Mouse (Mus musculus): ENCODE data around the gene Rbm10. TPM values are rescaled to one million over a fixed set of nuclear protein-coding genes. Genes with fewer than 3 reads are reported as not detected.

Gene Rbm10
- polyA plus RNA-seq, 1 experiment from 2014 or later = 48.1 TPM

- Histone ChIP-seq H3K9ac (ENCODE audit: low read depth, low read length) (peak overlapping the region; percentile 87), H3K4me2 (ENCODE audit: low read length) (peak overlapping the region; percentile 65), H3K9me3 (ENCODE audit: control insufficient read depth, low read length) (no peaks in the 10 kb centered on the region), H3K27me3 (replicated peaks; ENCODE audit: control insufficient read depth, insufficient read depth, low read length) (no peaks in the 10 kb centered on the region), H3K4me1 (ENCODE audit: control insufficient read depth, insufficient read depth, low read depth, low read length) (peaks cover 9% of the 10 kb centered on the region), H3K4me3 (ENCODE audit: low read length) (peak overlapping the region; percentile 70), H3K27ac (ENCODE audit: low read depth, low read length) (peak overlapping the region; percentile 96), H3K36me3 (ENCODE audit: control insufficient read depth, insufficient read depth, low read length) (peaks cover 2% of the 10 kb centered on the region; the same call in 1 of the 2 replicates)
- ATAC-seq = peak; percentile 91
- WGBS = 21% methylated on average over 23 of the region's 33 CpGs
Measured at GRCm38 (mm10) chrX:20688068-20688547, 70.8 kb downstream of the Rbm10 start.

GRCm38 (mm10) chrX:20688615-20689014 is 71.3 kb downstream of the Rbm10 start:
- no peaks in the 10 kb centered on the region for H3K9me3 ChIP-seq (ENCODE audit: control insufficient read depth, low read length)
- H3K27me3 ChIP-seq (replicated peaks; ENCODE audit: control insufficient read depth, insufficient read depth, low read length) = no peaks in the 10 kb centered on the region
- WGBS = 23% methylated on average over 20 of the region's 35 CpGs
- H3K27ac ChIP-seq (ENCODE audit: low read depth, low read length) = peak overlapping the region; percentile 96
- peak overlapping the region; percentile 65 for H3K4me2 ChIP-seq (ENCODE audit: low read length)
- H3K36me3 ChIP-seq (ENCODE audit: control insufficient read depth, insufficient read depth, low read length) = 0 out of 2 replicates have a peak, but pooled peaks cover 3% of the 10 kb centered on the region
- peak overlapping the region; percentile 87 for H3K9ac ChIP-seq (ENCODE audit: low read depth, low read length)
- H3K4me1 ChIP-seq (ENCODE audit: control insufficient read depth, insufficient read depth, low read depth, low read length) = peaks cover 9% of the 10 kb centered on the region
- peak overlapping the region; percentile 70 for H3K4me3 ChIP-seq (ENCODE audit: low read length)
- ATAC-seq = peak; percentile 41

GRCm38 (mm10) chrX:20691566-20691965 is 74.3 kb downstream of the Rbm10 start:
- Histone ChIP-seq H3K4me1 (ENCODE audit: control insufficient read depth, insufficient read depth, low read depth, low read length) (peaks cover 9% of the 10 kb centered on the region), H3K4me2 (ENCODE audit: low read length) (no peak overlapping the region), H3K9ac (ENCODE audit: low read depth, low read length) (no peak overlapping the region), H3K36me3 (ENCODE audit: control insufficient read depth, insufficient read depth, low read length) (peaks cover 11% of the 10 kb centered on the region), H3K27ac (ENCODE audit: low read depth, low read length) (no peak overlapping the region), H3K4me3 (ENCODE audit: low read length) (no peak overlapping the region), H3K9me3 (ENCODE audit: control insufficient read depth, low read length) (no peaks in the 10 kb centered on the region), H3K27me3 (replicated peaks; ENCODE audit: control insufficient read depth, insufficient read depth, low read length) (no peaks in the 10 kb centered on the region)
- 75% methylated on average over 3 of the region's 3 CpGs for WGBS
- no peak for ATAC-seq

GRCm38 (mm10) chrX:20692616-20693015 is 75.3 kb downstream of the Rbm10 start:
- H3K4me2 ChIP-seq (ENCODE audit: low read length) = no peak overlapping the region

GRCm38 (mm10) chrX:20695842-20696241 is 78.5 kb downstream of the Rbm10 start:
- H3K4me3 ChIP-seq (ENCODE audit: low read length) = no peak overlapping the region
- H3K9me3 ChIP-seq (ENCODE audit: control insufficient read depth, low read length) = no peaks in the 10 kb centered on the region
- peaks cover under 1% of the 10 kb centered on the region; the same call in 1 of the 2 replicates for H3K4me1 ChIP-seq (ENCODE audit: control insufficient read depth, insufficient read depth, low read depth, low read length)
- H3K27me3 ChIP-seq (replicated peaks; ENCODE audit: control insufficient read depth, insufficient read depth, low read length) = no peaks in the 10 kb centered on the region
- H3K36me3 ChIP-seq (ENCODE audit: control insufficient read depth, insufficient read depth, low read length) = peaks cover 24% of the 10 kb centered on the region
- no peak for ATAC-seq
- H3K4me2 ChIP-seq (ENCODE audit: low read length) = no peak overlapping the region
- H3K27ac ChIP-seq (ENCODE audit: low read depth, low read length) = no peak overlapping the region
- 97% methylated on average over 4 of the region's 4 CpGs for WGBS
- no peak overlapping the region for H3K9ac ChIP-seq (ENCODE audit: low read depth, low read length)

More at GRCm38 (mm10) chrX:20692616-20693015, 75.3 kb downstream of the Rbm10 start:
- Histone ChIP-seq H3K9me3 (ENCODE audit: control insufficient read depth, low read length) (no peaks in the 10 kb centered on the region), H3K9ac (ENCODE audit: low read depth, low read length) (no peak overlapping the region), H3K36me3 (ENCODE audit: control insufficient read depth, insufficient read depth, low read length) (peaks cover 13% of the 10 kb centered on the region), H3K27ac (ENCODE audit: low read depth, low read length) (no peak overlapping the region), H3K4me3 (ENCODE audit: low read length) (no peak overlapping the region), H3K27me3 (replicated peaks; ENCODE audit: control insufficient read depth, insufficient read depth, low read length) (no peaks in the 10 kb centered on the region), H3K4me1 (ENCODE audit: control insufficient read depth, insufficient read depth, low read depth, low read length) (peaks cover 9% of the 10 kb centered on the region)
- ATAC-seq = no peak
- WGBS = 80% methylated on average over 1 of the region's 1 CpGs

Other genes starting within 250 kb of the Rbm10 start
- 4.1 and 5.0 TPM in 2 replicates for gene Jade3, start 191.8 kb upstream of the Rbm10 start, polyA plus RNA-seq (2015; fragmentation: Nextera tagmentation; extraction: Ambion mirVana)
- 0.54 and 0.93 TPM in 2 replicates for gene Rgn, start 67.7 kb upstream of the Rbm10 start, polyA plus RNA-seq (2015; fragmentation: Nextera tagmentation; extraction: Ambion mirVana)
- gene Ndufb11, start 116 bp downstream of the Rbm10 start, polyA plus RNA-seq (2015; fragmentation: Nextera tagmentation; extraction: Ambion mirVana) = 214 and 250 TPM in 2 replicates
- gene Uba1, start 40.8 kb downstream of the Rbm10 start, polyA plus RNA-seq (2015; fragmentation: Nextera tagmentation; extraction: Ambion mirVana) = 350 and 371 TPM in 2 replicates
- gene Cdk16, start 70.5 kb downstream of the Rbm10 start, polyA plus RNA-seq (2015; fragmentation: Nextera tagmentation; extraction: Ambion mirVana) = 153 and 167 TPM in 2 replicates
- 97.8 and 110 TPM in 2 replicates for gene Usp11, start 86.4 kb downstream of the Rbm10 start, polyA plus RNA-seq (2015; fragmentation: Nextera tagmentation; extraction: Ambion mirVana)
- 388 and 428 TPM in 2 replicates for gene Araf, start 180.3 kb downstream of the Rbm10 start, polyA plus RNA-seq (2015; fragmentation: Nextera tagmentation; extraction: Ambion mirVana)

All from hindbrain, embryonic 16.5 days (tissue).